Mouse (Mus musculus) heart, adult 2 months (tissue): ENCODE results near the gene Nemf.

ENCODE experiments used
- EP300 ChIP-seq: fragments of 200-500 bp; IDR thresholded peaks from 2 replicates; pipeline ENCODE4 v1.6.1; 2011; ENCODE audit warnings: low read depth, low read length, control low read depth; ENCODE audit not compliant: insufficient read depth
- POLR2A ChIP-seq: fragments of 200-500 bp; IDR thresholded peaks from 2 replicates; pipeline ENCODE4 v1.6.1; 2011; ENCODE audit warnings: mild to moderate bottlenecking, low read depth, low read length, control low read depth; ENCODE audit not compliant: insufficient read depth

DNA sequence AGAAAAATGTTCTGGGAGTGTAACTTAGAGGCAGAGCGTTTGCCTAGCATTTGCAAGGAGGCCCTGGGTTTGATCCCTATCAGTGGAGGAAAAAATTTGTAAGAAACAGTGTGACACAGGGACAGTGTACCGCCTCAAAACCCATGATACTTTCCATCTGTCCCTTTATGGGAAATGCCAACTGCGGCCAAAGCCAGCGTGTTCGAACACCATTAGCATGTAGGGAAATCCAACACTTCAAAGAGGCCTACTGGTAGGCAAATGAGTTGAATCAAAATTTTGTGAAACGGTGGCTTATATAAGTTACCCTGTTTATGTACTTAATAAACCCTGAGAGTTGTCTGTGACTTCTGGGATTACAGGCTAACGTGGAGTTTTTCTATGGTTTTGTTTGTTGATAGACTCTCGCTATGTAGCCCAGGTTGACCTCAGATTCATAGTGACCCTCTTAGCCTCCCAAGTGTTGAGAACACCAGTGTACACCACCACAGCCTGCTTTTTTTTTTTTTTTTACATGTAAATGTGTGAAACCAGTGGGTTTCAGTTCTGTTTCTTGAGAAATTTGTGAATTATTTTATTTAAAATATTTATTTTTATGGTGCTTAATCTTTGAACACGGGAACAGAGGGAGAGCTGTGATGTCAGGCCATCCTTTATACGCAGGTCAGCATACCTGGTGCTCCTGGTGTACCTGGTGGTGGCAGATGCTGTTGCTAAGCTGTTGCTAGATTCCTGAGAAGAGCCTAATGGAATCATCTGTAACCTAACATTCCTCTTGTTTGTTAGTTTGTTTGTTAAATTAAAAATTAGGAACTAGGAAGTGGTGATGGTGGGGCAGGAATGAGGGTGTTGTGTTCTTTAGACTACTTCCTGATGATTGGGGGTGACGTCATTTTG lies 21.8 kb upstream of the Nemf start:
- TF ChIP-seq POLR2A (no peak), EP300 (no peak)
